Mouse (Mus musculus): ENCODE measurements around the gene Trim23. TPM values are rescaled to one million over a fixed set of nuclear protein-coding genes. Genes with fewer than 3 reads are reported as not detected.

Gene Trim23
- polyA plus RNA-seq, 2 experiments = 14.9 to 18.0 TPM

DNA sequence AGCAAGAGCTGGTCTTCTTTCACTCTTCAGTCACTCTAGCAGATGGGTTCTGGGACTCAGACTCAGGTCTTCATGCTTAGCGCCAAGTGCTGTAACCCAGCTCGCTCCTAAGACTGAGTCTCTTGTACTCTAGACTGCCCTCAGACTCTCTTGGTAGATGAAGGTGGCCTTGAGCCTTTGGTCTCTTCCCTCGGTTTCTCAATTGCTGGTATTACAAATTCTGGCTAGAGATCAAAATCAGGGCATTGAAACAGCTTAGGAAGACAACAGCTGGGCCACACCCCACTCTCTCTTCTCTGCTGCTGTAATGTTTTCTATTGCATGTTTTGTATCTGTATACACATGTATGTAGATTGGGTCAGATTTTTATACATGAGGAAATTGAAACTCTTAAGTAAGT is 33.0 kb upstream of the Trim23 start:
- H3K4me1 ChIP-seq (ENCODE audit: control insufficient read depth, insufficient read depth, low read length) = no peaks in the 10 kb centered on the region
- H3K36me3 ChIP-seq (ENCODE audit: control insufficient read depth, insufficient read depth, low read length) = peaks cover 72% of the 10 kb centered on the region
- TF ChIP-seq POLR2A (IDR thresholded peaks at IDR 0.05; ENCODE audit: borderline replicate concordance, extremely low read depth, insufficient read depth, insufficient read length) = no peak
- no peak overlapping the region for H3K9ac ChIP-seq (ENCODE audit: low read depth, low read length, severe bottlenecking)
- H3K4me3 ChIP-seq (replicated peaks; ENCODE audit: low read length) = no peak overlapping the region
- H3K4me2 ChIP-seq (replicated peaks; ENCODE audit: low read depth, low read length, severe bottlenecking) = no peak overlapping the region
- ATAC-seq (ENCODE audit: low FRiP score, low read depth) (no peak), DNase-seq (ENCODE audit: low spot score) (no peak)
- H3K27ac ChIP-seq (replicated peaks; ENCODE audit: low read depth, low read length) = no peak overlapping the region
- no peaks in the 10 kb centered on the region for H3K9me3 ChIP-seq (ENCODE audit: control insufficient read depth, low read length)
- no peaks in the 10 kb centered on the region for H3K27me3 ChIP-seq (ENCODE audit: control insufficient read depth, insufficient read depth, low read length)
- WGBS = 91% methylated on average over 3 of the region's 3 CpGs

- no peaks in the 10 kb centered on the region for H3K4me1 ChIP-seq (ENCODE audit: control insufficient read depth, insufficient read depth, low read length)
- peaks cover 39% of the 10 kb centered on the region for H3K36me3 ChIP-seq (ENCODE audit: control insufficient read depth, insufficient read depth, low read length)
- H3K27me3 ChIP-seq (ENCODE audit: control insufficient read depth, insufficient read depth, low read length) = no peaks in the 10 kb centered on the region
- H3K27ac ChIP-seq (replicated peaks; ENCODE audit: low read depth, low read length) = no peak overlapping the region
- no peak for ATAC-seq (ENCODE audit: low FRiP score, low read depth)
- DNase-seq (ENCODE audit: low spot score) = no peak
- H3K9me3 ChIP-seq (ENCODE audit: control insufficient read depth, low read length) = no peaks in the 10 kb centered on the region
- 93% methylated on average over 5 of the region's 5 CpGs for WGBS
- H3K9ac ChIP-seq (ENCODE audit: low read depth, low read length, severe bottlenecking) = no peak overlapping the region
- H3K4me2 ChIP-seq (replicated peaks; ENCODE audit: low read depth, low read length, severe bottlenecking) = no peak overlapping the region
- no peak overlapping the region for H3K4me3 ChIP-seq (replicated peaks; ENCODE audit: low read length)
- TF ChIP-seq POLR2A (IDR thresholded peaks at IDR 0.05; ENCODE audit: borderline replicate concordance, extremely low read depth, insufficient read depth, insufficient read length) = no peak
Measured at GRCm38 (mm10) chr13:104154180-104154579, 24.4 kb upstream of the Trim23 start.

DNA sequence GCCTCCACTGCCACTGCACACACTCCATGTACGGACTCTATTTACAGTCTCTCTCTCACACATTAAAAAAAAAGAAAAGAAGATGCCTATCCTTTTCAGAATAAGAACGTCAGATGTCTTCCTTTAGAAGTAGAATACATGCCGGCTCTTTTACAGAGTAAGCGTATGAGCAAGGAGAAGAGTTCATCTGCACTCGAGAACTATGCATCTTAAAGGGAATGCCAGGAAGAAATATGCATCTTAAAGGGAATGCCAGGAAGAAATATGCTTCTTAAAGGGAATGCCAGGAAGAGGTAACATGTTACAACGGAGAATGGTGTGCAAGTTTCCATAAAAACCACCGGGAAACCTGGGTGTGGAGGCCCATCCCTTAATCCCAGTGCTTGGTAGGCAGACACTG is 23.5 kb upstream of the Trim23 start:
- H3K4me3 ChIP-seq (replicated peaks; ENCODE audit: low read length) = no peak overlapping the region
- H3K36me3 ChIP-seq (ENCODE audit: control insufficient read depth, insufficient read depth, low read length) = peaks cover 42% of the 10 kb centered on the region
- no peak for TF ChIP-seq POLR2A (IDR thresholded peaks at IDR 0.05; ENCODE audit: borderline replicate concordance, extremely low read depth, insufficient read depth, insufficient read length)
- DNase-seq (ENCODE audit: low spot score) (no peak), ATAC-seq (ENCODE audit: low FRiP score, low read depth) (no peak)
- H3K9me3 ChIP-seq (ENCODE audit: control insufficient read depth, low read length) = no peaks in the 10 kb centered on the region
- WGBS = 84% methylated on average over 7 of the region's 7 CpGs
- no peaks in the 10 kb centered on the region for H3K27me3 ChIP-seq (ENCODE audit: control insufficient read depth, insufficient read depth, low read length)
- no peak overlapping the region for H3K27ac ChIP-seq (replicated peaks; ENCODE audit: low read depth, low read length)
- no peak overlapping the region for H3K9ac ChIP-seq (ENCODE audit: low read depth, low read length, severe bottlenecking)
- no peaks in the 10 kb centered on the region for H3K4me1 ChIP-seq (ENCODE audit: control insufficient read depth, insufficient read depth, low read length)
- no peak overlapping the region for H3K4me2 ChIP-seq (replicated peaks; ENCODE audit: low read depth, low read length, severe bottlenecking)

- H3K27ac ChIP-seq (replicated peaks; ENCODE audit: low read depth, low read length) = no peak overlapping the region
- no peaks in the 10 kb centered on the region for H3K9me3 ChIP-seq (ENCODE audit: control insufficient read depth, low read length)
- no peaks in the 10 kb centered on the region for H3K4me1 ChIP-seq (ENCODE audit: control insufficient read depth, insufficient read depth, low read length)
- ATAC-seq (ENCODE audit: low FRiP score, low read depth) (no peak), DNase-seq (ENCODE audit: low spot score) (no peak)
- TF ChIP-seq POLR2A (IDR thresholded peaks at IDR 0.05; ENCODE audit: borderline replicate concordance, extremely low read depth, insufficient read depth, insufficient read length) = no peak
- H3K27me3 ChIP-seq (ENCODE audit: control insufficient read depth, insufficient read depth, low read length) = no peaks in the 10 kb centered on the region
- no peak overlapping the region for H3K4me2 ChIP-seq (replicated peaks; ENCODE audit: low read depth, low read length, severe bottlenecking)
- WGBS = 52% methylated on average over 1 of the region's 1 CpGs
- no peak overlapping the region for H3K4me3 ChIP-seq (replicated peaks; ENCODE audit: low read length)
- H3K9ac ChIP-seq (ENCODE audit: low read depth, low read length, severe bottlenecking) = no peak overlapping the region
- peaks cover 46% of the 10 kb centered on the region for H3K36me3 ChIP-seq (ENCODE audit: control insufficient read depth, insufficient read depth, low read length)
Measured at GRCm38 (mm10) chr13:104155686-104156085, 22.9 kb upstream of the Trim23 start.

- Histone ChIP-seq H3K4me2 (replicated peaks; ENCODE audit: low read depth, low read length, severe bottlenecking) (no peak overlapping the region), H3K4me3 (replicated peaks; ENCODE audit: low read length) (no peak overlapping the region), H3K27me3 (ENCODE audit: control insufficient read depth, insufficient read depth, low read length) (no peaks in the 10 kb centered on the region), H3K9me3 (ENCODE audit: control insufficient read depth, low read length) (0 out of 2 replicates have a peak, but pooled peaks cover 2% of the 10 kb centered on the region), H3K27ac (replicated peaks; ENCODE audit: low read depth, low read length) (no peak overlapping the region), H3K4me1 (ENCODE audit: control insufficient read depth, insufficient read depth, low read length) (0 out of 2 replicates have a peak, but pooled peaks cover 3% of the 10 kb centered on the region), H3K36me3 (ENCODE audit: control insufficient read depth, insufficient read depth, low read length) (peaks cover 13% of the 10 kb centered on the region), H3K9ac (ENCODE audit: low read depth, low read length, severe bottlenecking) (no peak overlapping the region)
- DNase-seq (ENCODE audit: low spot score) (no peak), ATAC-seq (ENCODE audit: low FRiP score, low read depth) (no peak)
- no peak for TF ChIP-seq POLR2A (IDR thresholded peaks at IDR 0.05; ENCODE audit: borderline replicate concordance, extremely low read depth, insufficient read depth, insufficient read length)
- WGBS = 90% methylated on average over 5 of the region's 5 CpGs
Measured at GRCm38 (mm10) chr13:104171711-104172110, 6.9 kb upstream of the Trim23 start.

DNA sequence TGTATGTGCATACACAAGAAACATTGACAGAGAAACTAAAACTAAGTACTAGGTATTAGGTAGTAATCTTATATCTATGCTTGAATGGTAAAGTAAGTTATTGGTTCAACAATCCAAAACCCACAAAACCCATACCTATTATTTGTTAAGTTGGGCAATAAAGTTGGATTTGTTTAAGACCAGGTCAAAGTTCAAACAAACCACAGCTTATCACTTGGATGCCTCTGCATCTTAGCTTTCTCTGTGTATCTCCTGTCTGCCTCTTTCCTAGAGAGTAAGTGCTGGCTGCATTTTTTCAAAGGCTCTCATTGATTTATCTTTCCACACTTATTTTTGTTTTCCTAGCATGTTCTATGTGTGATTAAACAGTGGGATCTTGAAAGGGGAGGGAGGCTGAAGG is 6.1 kb upstream of the Trim23 start:
- Histone ChIP-seq H3K4me2 (replicated peaks; ENCODE audit: low read depth, low read length, severe bottlenecking) (no peak overlapping the region), H3K4me3 (replicated peaks; ENCODE audit: low read length) (no peak overlapping the region), H3K4me1 (ENCODE audit: control insufficient read depth, insufficient read depth, low read length) (peaks cover 7% of the 10 kb centered on the region; the same call in 1 of the 2 replicates), H3K27ac (replicated peaks; ENCODE audit: low read depth, low read length) (no peak overlapping the region), H3K36me3 (ENCODE audit: control insufficient read depth, insufficient read depth, low read length) (peaks cover 13% of the 10 kb centered on the region), H3K9ac (ENCODE audit: low read depth, low read length, severe bottlenecking) (no peak overlapping the region), H3K27me3 (ENCODE audit: control insufficient read depth, insufficient read depth, low read length) (no peaks in the 10 kb centered on the region), H3K9me3 (ENCODE audit: control insufficient read depth, low read length) (0 out of 2 replicates have a peak, but pooled peaks cover 2% of the 10 kb centered on the region)
- ATAC-seq (ENCODE audit: low FRiP score, low read depth) (no peak), DNase-seq (ENCODE audit: low spot score) (no peak)
- no peak for TF ChIP-seq POLR2A (IDR thresholded peaks at IDR 0.05; ENCODE audit: borderline replicate concordance, extremely low read depth, insufficient read depth, insufficient read length)

Measured in limb, embryonic 14.5 days (tissue).